Mouse (Mus musculus) small intestine, adult 2 months (tissue): ENCODE results near the gene Sele.

Experiments
- CTCF ChIP-seq: fragments of 200-500 bp; IDR thresholded peaks from 2 replicates; pipeline ENCODE4 v1.5.1; 2012; ENCODE audit warnings: low read depth, mild to moderate bottlenecking, control low read depth, inconsistent platforms, low read length, moderate library complexity, mixed read lengths; ENCODE audit not compliant: insufficient replicate concordance, insufficient read length; ENCODE audit errors: extremely low read depth
- POLR2A ChIP-seq: fragments of 200-500 bp; IDR thresholded peaks from 2 replicates; pipeline ENCODE4 v1.6.1; 2012; ENCODE audit warnings: low read depth, mild to moderate bottlenecking, control low read depth, inconsistent platforms, low read length, moderate library complexity

DNA sequence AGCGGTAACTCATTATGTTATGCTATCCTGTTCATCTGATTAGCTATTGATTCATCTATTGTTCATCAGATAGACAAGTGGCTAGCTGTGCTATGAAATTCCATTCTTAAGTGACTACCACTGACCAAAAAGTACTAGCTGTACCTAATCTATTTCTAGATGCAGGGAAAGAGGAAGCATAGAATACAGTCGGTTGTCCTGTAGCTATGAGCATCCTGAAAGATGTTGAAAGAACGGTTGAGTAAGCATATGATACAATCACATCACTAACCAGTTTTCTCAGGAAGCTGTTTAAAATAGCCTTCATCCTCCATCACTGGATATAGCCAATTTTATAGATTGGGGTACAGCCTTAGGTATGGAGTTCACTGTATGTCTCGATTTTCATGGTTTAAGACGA lies 39.8 kb downstream of the Sele start:
- no peak for TF ChIP-seq CTCF
- no peak for TF ChIP-seq POLR2A
